Mouse (Mus musculus) small intestine, adult 2 months (tissue): ENCODE data around the gene Elmo1.

Experiments used
- CTCF ChIP-seq: fragments of 200-500 bp; IDR thresholded peaks from 2 replicates; pipeline ENCODE4 v1.5.1; 2012; ENCODE audit warnings: low read depth, mild to moderate bottlenecking, control low read depth, inconsistent platforms, low read length, moderate library complexity, mixed read lengths; ENCODE audit not compliant: insufficient replicate concordance, insufficient read length; ENCODE audit errors: extremely low read depth
- POLR2A ChIP-seq: fragments of 200-500 bp; IDR thresholded peaks from 2 replicates; pipeline ENCODE4 v1.6.1; 2012; ENCODE audit warnings: low read depth, mild to moderate bottlenecking, control low read depth, inconsistent platforms, low read length, moderate library complexity

DNA sequence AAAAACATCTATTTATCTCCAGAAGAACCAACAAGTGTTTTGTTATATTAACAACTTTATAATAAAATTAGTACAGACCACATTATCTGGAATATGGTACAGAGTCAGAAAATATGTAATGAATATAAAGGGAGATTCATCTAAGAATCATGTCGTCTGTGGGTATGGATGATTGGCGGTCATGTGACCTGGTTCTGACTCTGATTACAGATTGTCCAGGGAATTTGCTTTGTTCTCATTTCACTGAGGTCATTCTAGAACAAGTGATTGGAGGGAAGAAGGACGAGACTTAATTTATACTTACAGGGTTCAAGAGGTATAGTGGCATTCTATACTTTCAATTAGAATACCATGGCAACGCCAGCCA, 95.4 kb downstream of the Elmo1 start:
- TF ChIP-seq POLR2A (no peak), CTCF (no peak)
